Mouse (Mus musculus) midbrain, embryonic 12.5 days (tissue): ENCODE results near the gene Tcf12. TPM values are rescaled to one million over a fixed set of nuclear protein-coding genes. Genes with fewer than 3 reads are reported as not detected.

Experiments used
- ATAC-seq: fragments of 200-750 bp; cut with Nextera tagmentation; 2 replicates; pipeline ENCODE4 v1.8.0; 2017; ENCODE audit warnings: low read depth, moderate TSS enrichment, moderate library complexity; ENCODE audit not compliant: low FRiP score
- H3K27ac ChIP-seq: fragments of 300-500 bp; sonication (generic); replicated peaks from 2 replicates; pipeline ENCODE4 v1.5.1; 2016; ENCODE audit warnings: mild to moderate bottlenecking
- H3K27me3 ChIP-seq: fragments of 300-500 bp; sonication (generic); 2 replicates; pipeline ENCODE4 v1.6.1; 2016; ENCODE audit warnings: mild to moderate bottlenecking
- H3K36me3 ChIP-seq: fragments of 300-500 bp; sonication (generic); 2 replicates; pipeline ENCODE4 v1.6.1; 2016
- H3K4me1 ChIP-seq: fragments of 300-500 bp; sonication (generic); 2 replicates; pipeline ENCODE4 v1.6.1; 2016
- H3K4me2 ChIP-seq: fragments of 300-500 bp; sonication (generic); replicated peaks from 2 replicates; pipeline ENCODE4 v1.6.1; 2016; ENCODE audit warnings: mild to moderate bottlenecking, moderate library complexity
- H3K4me3 ChIP-seq: fragments of 300-500 bp; sonication (generic); 2 replicates; pipeline ENCODE4 v1.5.1; 2016; ENCODE audit warnings: mild to moderate bottlenecking
- H3K9ac ChIP-seq: fragments of 300-500 bp; sonication (generic); replicated peaks from 2 replicates; pipeline ENCODE4 v1.6.1; 2016; ENCODE audit warnings: mild to moderate bottlenecking, moderate library complexity
- H3K9me3 ChIP-seq: fragments of 300-500 bp; sonication (generic); 2 replicates; pipeline ENCODE4 v1.6.1; 2016; ENCODE audit warnings: mild to moderate bottlenecking
- WGBS: fragments of 180-500 bp; shearing (Covaris S2); methylation state at CpG from one replicate; pipeline ENCODE4 v1.1.7; 2016; 5-methylcytosine and 5-hydroxymethylcytosine counted together
- polyA plus RNA-seq: library from polyadenylated mRNA; unstranded; fragments of >200 nt; fragmentation: Nextera tagmentation; extraction: Ambion mirVana; gene quantifications from 2 replicates; pipeline ENCODE4 v1.2.1, GENCODE M21; 2016

Tcf12 gene
- polyA plus RNA-seq, 1 experiment from 2014 or later = 227 TPM

GRCm38 (mm10) chr9:72076158-72076557, 35.5 kb downstream of the Tcf12 start:
- H3K9me3 ChIP-seq = no peaks in the 10 kb centered on the region
- peaks cover 6% of the 10 kb centered on the region; the same call in 1 of the 2 replicates for H3K4me1 ChIP-seq
- no peaks in the 10 kb centered on the region for H3K36me3 ChIP-seq
- H3K27ac ChIP-seq = no peak overlapping the region
- H3K27me3 ChIP-seq = no peaks in the 10 kb centered on the region
- H3K4me3 ChIP-seq = no peak overlapping the region
- no peak overlapping the region for H3K9ac ChIP-seq
- H3K4me2 ChIP-seq = no peak overlapping the region
- no peak for ATAC-seq

GRCm38 (mm10) chr9:72066151-72066550, 45.5 kb downstream of the Tcf12 start:
- Histone ChIP-seq H3K4me3 (no peak overlapping the region), H3K36me3 (no peaks in the 10 kb centered on the region), H3K4me1 (no peaks in the 10 kb centered on the region), H3K9me3 (no peaks in the 10 kb centered on the region), H3K9ac (no peak overlapping the region), H3K27ac (no peak overlapping the region), H3K27me3 (no peaks in the 10 kb centered on the region), H3K4me2 (no peak overlapping the region)
- ATAC-seq = no peak

GRCm38 (mm10) chr9:72053144-72053543, 58.5 kb downstream of the Tcf12 start:
- Histone ChIP-seq H3K27me3 (no peaks in the 10 kb centered on the region), H3K36me3 (no peaks in the 10 kb centered on the region), H3K9ac (no peak overlapping the region), H3K4me3 (no peak overlapping the region), H3K9me3 (no peaks in the 10 kb centered on the region), H3K4me2 (no peak overlapping the region), H3K4me1 (no peaks in the 10 kb centered on the region), H3K27ac (no peak overlapping the region)
- ATAC-seq = no peak
- WGBS = 98% methylated on average over 3 of the region's 3 CpGs

GRCm38 (mm10) chr9:72040156-72040555, 71.5 kb downstream of the Tcf12 start:
- Histone ChIP-seq H3K9ac (no peak overlapping the region), H3K27ac (no peak overlapping the region), H3K9me3 (no peaks in the 10 kb centered on the region), H3K36me3 (no peaks in the 10 kb centered on the region), H3K27me3 (no peaks in the 10 kb centered on the region), H3K4me1 (peaks cover 11% of the 10 kb centered on the region), H3K4me2 (no peak overlapping the region), H3K4me3 (no peak overlapping the region)
- no peak for ATAC-seq

- H3K27me3 ChIP-seq = no peaks in the 10 kb centered on the region
- H3K4me2 ChIP-seq = no peak overlapping the region
- no peaks in the 10 kb centered on the region for H3K36me3 ChIP-seq
- peaks cover 11% of the 10 kb centered on the region for H3K4me1 ChIP-seq
- no peak overlapping the region for H3K27ac ChIP-seq
- H3K9me3 ChIP-seq = no peaks in the 10 kb centered on the region
- no peak for ATAC-seq
- H3K9ac ChIP-seq = no peak overlapping the region
- 93% methylated on average over 2 of the region's 2 CpGs for WGBS
- no peak overlapping the region for H3K4me3 ChIP-seq
Measured at GRCm38 (mm10) chr9:72039369-72039768, 72.3 kb downstream of the Tcf12 start.

- no peaks in the 10 kb centered on the region for H3K36me3 ChIP-seq
- peaks cover 11% of the 10 kb centered on the region for H3K4me1 ChIP-seq
- H3K4me3 ChIP-seq = no peak overlapping the region
- no peak overlapping the region for H3K9ac ChIP-seq
- no peaks in the 10 kb centered on the region for H3K9me3 ChIP-seq
- 74% methylated on average over 2 of the region's 2 CpGs for WGBS
- no peaks in the 10 kb centered on the region for H3K27me3 ChIP-seq
- H3K27ac ChIP-seq = no peak overlapping the region
- no peak overlapping the region for H3K4me2 ChIP-seq
- ATAC-seq = no peak
Measured at GRCm38 (mm10) chr9:72037059-72037516, 74.6 kb downstream of the Tcf12 start.

- Histone ChIP-seq H3K4me3 (no peak overlapping the region), H3K4me2 (no peak overlapping the region), H3K36me3 (no peaks in the 10 kb centered on the region), H3K27ac (no peak overlapping the region), H3K9ac (no peak overlapping the region), H3K9me3 (no peaks in the 10 kb centered on the region), H3K27me3 (no peaks in the 10 kb centered on the region), H3K4me1 (peaks cover 11% of the 10 kb centered on the region)
- WGBS = 94% methylated on average over 3 of the region's 3 CpGs
- no peak for ATAC-seq
Measured at GRCm38 (mm10) chr9:72036257-72036656, 75.4 kb downstream of the Tcf12 start.

- WGBS = 100% methylated on average over 2 of the region's 2 CpGs
- H3K36me3 ChIP-seq = no peaks in the 10 kb centered on the region
- no peak overlapping the region for H3K4me3 ChIP-seq
- H3K27ac ChIP-seq = no peak overlapping the region
- no peak overlapping the region for H3K9ac ChIP-seq
- no peak for ATAC-seq
- no peak overlapping the region for H3K4me2 ChIP-seq
- no peaks in the 10 kb centered on the region for H3K9me3 ChIP-seq
- H3K27me3 ChIP-seq = no peaks in the 10 kb centered on the region
- H3K4me1 ChIP-seq = peaks cover 8% of the 10 kb centered on the region
Measured at GRCm38 (mm10) chr9:72033271-72033670, 78.4 kb downstream of the Tcf12 start.

- Histone ChIP-seq H3K27ac (no peak overlapping the region), H3K4me2 (no peak overlapping the region), H3K36me3 (no peaks in the 10 kb centered on the region), H3K9me3 (no peaks in the 10 kb centered on the region), H3K4me3 (no peak overlapping the region), H3K4me1 (no peaks in the 10 kb centered on the region), H3K27me3 (no peaks in the 10 kb centered on the region), H3K9ac (no peak overlapping the region)
- no peak for ATAC-seq
Measured at GRCm38 (mm10) chr9:72030274-72030673, 81.4 kb downstream of the Tcf12 start.

GRCm38 (mm10) chr9:72029601-72030000, 82.1 kb downstream of the Tcf12 start:
- no peaks in the 10 kb centered on the region for H3K27me3 ChIP-seq
- H3K27ac ChIP-seq = no peak overlapping the region
- no peak overlapping the region for H3K9ac ChIP-seq
- no peaks in the 10 kb centered on the region for H3K4me1 ChIP-seq
- no peaks in the 10 kb centered on the region for H3K9me3 ChIP-seq
- ATAC-seq = no peak
- no peak overlapping the region for H3K4me2 ChIP-seq
- H3K4me3 ChIP-seq = no peak overlapping the region
- WGBS = 88% methylated on average over 1 of the region's 1 CpGs
- no peaks in the 10 kb centered on the region for H3K36me3 ChIP-seq

- Histone ChIP-seq H3K4me1 (0 out of 2 replicates have a peak, but pooled peaks cover 17% of the 10 kb centered on the region), H3K36me3 (no peaks in the 10 kb centered on the region), H3K4me3 (no peak overlapping the region), H3K9me3 (no peaks in the 10 kb centered on the region), H3K27me3 (no peaks in the 10 kb centered on the region), H3K27ac (no peak overlapping the region), H3K4me2 (no peak overlapping the region), H3K9ac (no peak overlapping the region)
- WGBS = 90% methylated on average over 5 of the region's 5 CpGs
- ATAC-seq = no peak
Measured at GRCm38 (mm10) chr9:72023274-72023673, 88.4 kb downstream of the Tcf12 start.

GRCm38 (mm10) chr9:72021512-72021911, 90.2 kb downstream of the Tcf12 start:
- 81% methylated on average over 3 of the region's 3 CpGs for WGBS
- 0 out of 2 replicates have a peak, but pooled peaks cover 17% of the 10 kb centered on the region for H3K4me1 ChIP-seq
- no peak overlapping the region for H3K27ac ChIP-seq
- no peaks in the 10 kb centered on the region for H3K27me3 ChIP-seq
- ATAC-seq = no peak
- no peaks in the 10 kb centered on the region for H3K9me3 ChIP-seq
- no peak overlapping the region for H3K9ac ChIP-seq
- no peak overlapping the region for H3K4me3 ChIP-seq
- no peaks in the 10 kb centered on the region for H3K36me3 ChIP-seq
- no peak overlapping the region for H3K4me2 ChIP-seq

GRCm38 (mm10) chr9:72016021-72016420, 95.7 kb downstream of the Tcf12 start:
- no peak for ATAC-seq
- Histone ChIP-seq H3K9ac (no peak overlapping the region), H3K4me1 (0 out of 2 replicates have a peak, but pooled peaks cover 8% of the 10 kb centered on the region), H3K9me3 (no peaks in the 10 kb centered on the region), H3K27me3 (no peaks in the 10 kb centered on the region), H3K27ac (no peak overlapping the region), H3K4me3 (no peak overlapping the region), H3K36me3 (no peaks in the 10 kb centered on the region), H3K4me2 (no peak overlapping the region)
- 100% methylated on average over 1 of the region's 1 CpGs for WGBS
